Mouse (Mus musculus) heart, adult 18-20 months (tissue): ENCODE data around the gene Rag2. TPM values are rescaled to one million over a fixed set of nuclear protein-coding genes. Genes with fewer than 3 reads are reported as not detected.

Source experiments
- DNase-seq, 2 experiments: peaks; one replicate each; pipeline ENCODE4 v3.0.0; 2021 to 2022; ENCODE audit warnings: mixed read lengths in 1 of 2
- total RNA-seq, 2 experiments: library from RNA; stranded (reverse); gene quantifications; 2 replicates each; pipeline ENCODE4 v1.2.3; 2021

Gene Rag2
- total RNA-seq, 2 experiments from 2014 or later: not detected

DNA sequence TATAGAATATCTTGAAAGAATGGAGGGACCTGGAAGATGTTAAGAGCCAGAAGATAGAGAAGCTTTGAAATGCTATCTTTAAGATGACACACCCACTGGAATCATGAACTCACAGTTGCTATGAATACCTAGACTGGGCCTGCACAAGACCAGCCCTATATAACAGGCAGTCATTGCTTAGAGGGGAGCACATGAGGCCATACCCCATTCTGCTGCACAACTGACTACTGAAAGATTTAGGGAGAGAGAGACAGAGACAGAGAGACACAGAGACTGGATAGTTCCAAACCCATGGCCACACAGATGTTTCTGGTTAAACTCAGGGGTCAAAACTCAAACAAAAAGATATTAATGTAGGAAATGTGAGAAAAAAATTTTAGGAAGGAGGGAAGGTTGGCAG lies 2.7 kb downstream of the Rag2 start:
- DNase-seq: no peak

DNA sequence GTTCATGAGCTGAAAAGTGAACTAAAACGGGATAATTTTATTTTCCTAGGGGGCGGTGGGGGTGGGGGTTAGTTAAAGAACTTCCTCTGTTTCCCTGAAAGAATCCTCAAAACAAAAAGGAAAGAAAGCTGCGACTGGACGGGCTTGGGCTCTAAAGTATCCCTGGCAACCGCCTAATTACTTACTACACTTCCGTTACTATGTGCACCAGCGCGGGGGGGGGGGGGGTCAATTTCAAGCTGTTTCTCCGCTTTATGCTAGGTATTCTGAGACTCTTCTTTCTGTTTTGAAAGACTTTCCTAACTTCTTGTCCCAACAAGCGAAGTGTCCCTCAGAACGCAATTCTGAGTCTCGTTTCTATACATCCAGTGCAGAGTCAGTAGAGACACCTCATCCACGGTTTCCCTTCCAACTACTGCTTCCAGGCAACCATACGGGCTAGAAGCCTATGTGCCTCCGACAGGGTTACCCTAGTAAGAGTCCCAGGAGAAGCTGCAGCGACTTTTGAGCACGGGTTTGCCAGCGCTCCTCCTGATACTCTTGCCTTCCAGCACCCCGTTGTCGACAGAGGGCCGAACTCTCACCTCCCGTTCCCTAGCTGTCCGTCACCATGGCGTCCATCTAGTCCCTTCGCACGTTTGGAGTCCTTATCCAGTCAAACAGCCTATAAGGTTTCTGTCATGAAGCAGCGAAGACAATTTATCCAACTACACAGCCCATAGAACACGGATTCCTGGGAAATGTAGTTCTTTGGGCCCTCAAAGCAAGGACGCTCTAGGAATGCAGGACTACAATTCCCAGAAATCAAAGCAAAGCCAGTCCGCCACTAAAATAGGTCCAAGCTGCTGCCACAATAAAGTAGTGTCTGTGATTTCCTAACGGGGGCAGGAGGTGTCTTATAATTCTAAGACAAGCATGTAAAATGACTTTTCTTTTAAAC lies 4.0 kb downstream of the Rag2 start:
- peak; percentile 93 to 95 for DNase-seq

DNA sequence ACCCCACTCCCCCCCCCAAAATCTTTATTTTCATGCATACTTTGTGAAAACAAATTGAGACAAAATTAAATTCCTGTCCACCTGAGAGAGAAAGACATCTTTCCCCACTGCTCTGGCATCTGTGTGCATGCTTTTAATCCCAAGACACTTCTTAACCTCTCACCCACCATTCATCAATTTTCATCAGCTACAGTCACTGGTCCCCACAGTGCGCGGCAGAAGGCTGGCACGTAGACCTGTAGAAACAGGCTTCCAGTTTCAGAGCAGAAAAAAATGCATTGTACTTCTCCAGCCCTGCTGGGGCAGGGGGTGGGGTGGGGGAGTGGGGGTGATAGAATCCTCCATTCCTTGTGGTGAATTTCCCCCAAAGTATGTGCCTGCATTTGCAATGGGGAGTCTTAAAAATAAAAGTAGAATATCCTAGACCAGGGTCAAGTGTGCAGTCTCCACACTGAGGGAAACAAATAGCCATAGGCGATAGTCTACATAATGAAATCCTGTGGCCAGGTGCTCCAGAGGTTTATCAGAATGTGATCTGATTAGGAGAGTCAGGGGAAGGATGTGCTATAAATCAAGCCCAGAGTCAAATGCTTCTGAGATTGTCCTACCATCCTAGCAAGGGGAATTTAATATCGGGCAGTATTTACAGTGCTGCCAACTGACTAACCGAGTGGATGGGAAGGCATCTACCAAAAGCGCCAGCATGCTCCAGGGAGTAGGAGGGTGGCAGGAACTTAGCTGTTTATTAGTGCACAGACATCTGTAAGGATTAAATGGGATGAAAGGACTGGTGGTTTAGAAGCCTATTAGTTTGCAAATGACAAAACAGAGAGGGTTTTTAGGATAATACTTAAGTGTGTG lies 14.7 kb downstream of the Rag2 start:
- no peak for DNase-seq

DNA sequence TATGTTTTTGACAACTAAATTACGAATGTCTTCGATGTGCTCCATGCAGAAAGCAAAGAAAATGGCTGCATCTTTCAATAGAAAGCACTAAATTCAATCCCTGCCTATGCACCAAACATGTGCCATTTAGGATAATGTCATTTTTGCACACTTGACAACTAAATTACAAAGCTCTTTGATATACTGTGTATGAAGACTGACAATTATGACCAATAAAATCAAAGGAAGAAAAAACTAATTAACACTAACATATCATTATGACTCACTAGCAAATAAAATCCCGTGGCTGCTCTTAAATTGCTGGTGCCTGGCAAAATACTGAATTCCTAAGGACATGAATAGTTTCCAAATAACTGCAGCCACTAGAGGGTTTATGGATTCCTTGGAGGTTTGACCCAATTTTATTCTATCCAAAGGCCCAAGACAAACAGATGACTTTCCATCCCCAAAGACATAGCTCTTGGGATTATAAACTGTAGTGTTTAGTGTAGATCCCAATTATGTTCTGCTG lies 15.4 kb downstream of the Rag2 start:
- DNase-seq: no peak

DNA sequence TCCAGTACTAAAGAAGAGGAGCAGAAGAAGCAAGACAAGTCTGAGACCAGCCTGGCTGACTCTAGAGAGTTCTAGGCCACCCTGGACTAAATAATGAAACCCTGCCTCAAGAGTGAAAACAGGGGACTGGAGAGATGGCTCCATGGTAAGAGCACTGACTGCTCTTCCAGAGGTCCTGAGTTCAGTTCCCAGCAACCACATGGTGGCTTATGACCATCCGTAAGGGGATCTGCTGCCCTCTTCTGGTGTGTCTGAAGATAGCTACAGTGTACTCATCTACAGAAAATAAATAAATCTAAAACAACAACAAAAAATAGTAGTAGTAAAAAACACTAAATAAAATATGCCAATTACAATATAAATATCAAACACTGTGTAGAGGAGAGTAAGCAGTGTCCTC lies 21.3 kb downstream of the Rag2 start:
- DNase-seq: no peak

DNA sequence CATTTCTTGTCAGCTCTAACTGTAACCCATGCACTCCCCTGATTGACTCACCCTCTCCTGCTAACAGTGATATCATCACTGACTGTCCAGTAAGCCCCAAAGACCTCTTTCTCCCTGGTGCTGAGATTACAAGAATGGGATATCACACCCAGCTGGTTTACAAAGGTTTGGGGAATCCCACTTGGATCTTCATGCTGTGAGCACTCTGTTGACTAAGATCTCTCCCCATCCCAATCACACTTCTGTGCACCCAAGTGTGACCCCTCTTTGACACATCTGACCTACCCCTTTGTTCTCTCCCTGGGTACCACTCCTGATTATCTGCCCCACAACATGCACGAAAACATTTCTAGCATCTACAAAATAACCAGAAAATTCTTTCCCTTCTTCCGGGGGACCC lies 23.8 kb downstream of the Rag2 start:
- DNase-seq: no peak

DNA sequence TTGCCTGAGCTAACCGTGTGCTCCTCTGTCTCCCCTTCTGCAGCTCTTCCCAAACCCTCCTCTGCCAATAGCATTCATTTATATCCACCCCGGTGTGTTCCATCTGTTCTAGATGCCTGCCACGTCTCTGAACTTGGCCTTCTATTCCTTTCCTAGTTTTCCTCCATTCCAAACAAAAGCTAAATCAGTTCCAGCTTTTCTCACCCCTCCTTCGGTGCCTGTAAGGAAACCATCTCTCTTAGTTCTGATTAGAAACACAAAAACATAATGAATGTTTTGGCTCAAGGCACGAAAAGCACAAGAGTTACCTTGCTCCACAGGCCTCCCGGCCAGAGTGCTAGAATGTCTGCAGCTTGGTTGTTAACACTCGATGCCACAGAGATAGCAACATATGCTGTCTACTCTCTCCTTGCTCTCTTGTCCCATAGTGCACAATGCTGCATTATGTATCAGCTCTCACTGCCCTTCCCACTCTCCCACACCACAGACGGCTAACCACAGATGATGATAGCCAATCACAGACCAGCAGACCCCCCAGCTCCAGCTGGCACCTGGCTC lies 24.7 kb downstream of the Rag2 start, which contains the start of the genes Rag1 and B230118H07Rik:
TSS of gene Rag1 (minus strand) at position 388 of the 558 bp plus-strand sequence.
TSS of gene B230118H07Rik (minus strand) at position 419 of the 558 bp plus-strand sequence.
- no peak for DNase-seq

DNA sequence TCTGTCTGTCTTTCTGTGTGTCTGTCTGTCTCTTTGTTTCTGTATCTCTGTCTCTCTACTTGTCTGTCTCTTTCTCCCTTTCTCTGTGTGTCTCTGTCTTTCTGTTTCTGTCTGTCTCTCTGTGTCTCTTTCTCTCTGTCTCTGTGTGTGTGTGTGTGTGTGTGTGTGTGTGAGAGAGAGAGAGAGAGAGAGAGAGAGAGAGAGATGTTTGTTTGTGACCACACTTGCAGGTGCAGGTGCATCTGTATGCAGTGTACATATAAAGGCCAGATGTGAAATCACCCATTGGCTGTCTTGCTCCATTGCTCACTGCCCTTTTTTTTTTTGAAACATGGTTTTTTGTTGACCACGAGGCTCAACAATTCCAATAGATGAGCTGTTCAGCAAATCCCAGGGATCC lies 25.9 kb downstream of the Rag2 start:
- no peak for DNase-seq

DNA sequence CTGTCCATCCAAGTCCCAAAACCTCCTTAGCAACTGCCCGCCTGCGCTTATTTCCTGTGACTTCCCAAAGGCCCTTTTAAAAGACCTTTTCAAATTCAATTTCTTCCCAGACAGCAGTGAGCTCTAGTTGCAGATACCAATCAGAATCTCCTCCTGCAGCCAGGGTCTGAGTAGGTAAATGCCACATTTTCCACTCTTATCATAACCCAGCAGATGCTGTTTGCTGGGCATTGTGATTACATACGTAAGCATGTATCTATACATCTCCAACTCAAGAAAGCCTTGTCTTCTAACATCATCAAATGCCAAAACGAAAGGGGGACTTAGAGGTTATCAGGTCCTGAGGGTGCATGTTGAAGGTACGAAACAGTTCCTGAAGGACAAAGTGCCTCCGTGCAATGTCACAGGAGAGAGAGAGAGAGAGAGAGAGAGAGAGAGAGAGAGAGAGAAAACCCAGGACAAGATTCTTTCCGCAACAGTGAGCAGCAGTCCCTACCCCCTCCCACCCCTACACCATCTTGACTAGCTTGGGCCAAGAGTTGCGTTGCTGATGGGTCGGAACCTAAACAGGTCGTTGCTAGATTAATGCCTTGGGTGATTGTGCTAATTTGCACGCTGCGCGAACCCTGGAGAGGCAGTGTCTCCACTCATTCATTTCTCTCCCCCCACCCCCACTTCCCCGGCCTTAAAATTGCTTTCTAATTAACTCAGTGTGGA lies 27.8 kb downstream of the Rag2 start:
- peak in 1 of 2 experiments; percentile 7 for DNase-seq

DNA sequence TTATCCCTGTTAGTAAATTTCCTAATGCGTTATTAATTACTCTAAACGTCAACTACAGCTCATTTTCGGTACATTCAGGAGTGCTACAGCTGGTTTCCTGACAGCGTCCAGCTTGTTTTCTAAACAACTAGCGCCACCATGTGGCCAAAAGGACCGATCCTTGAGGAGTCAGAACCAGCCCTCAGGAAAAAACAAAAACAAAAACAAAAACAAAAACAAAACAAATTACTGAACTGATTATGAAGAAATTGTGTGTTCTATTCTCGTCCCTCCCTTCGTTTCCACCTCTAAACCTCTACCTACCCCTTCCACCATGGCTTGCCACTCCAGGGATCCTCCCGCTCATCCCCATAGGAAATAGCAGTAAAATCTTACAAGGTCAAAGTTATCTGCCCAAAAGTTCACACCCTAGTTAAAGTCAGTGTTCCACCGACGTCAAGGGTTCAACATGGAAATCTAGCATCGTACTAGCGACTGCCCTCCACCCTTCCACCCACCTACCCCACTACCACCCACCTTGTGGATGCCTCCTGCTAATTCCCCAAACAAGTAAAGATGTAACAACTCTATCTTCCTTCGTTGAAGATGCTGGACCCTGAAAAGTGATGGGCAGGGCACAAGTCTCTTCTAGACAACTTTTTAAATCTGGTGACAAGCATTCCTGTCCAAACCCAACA lies 28.5 kb downstream of the Rag2 start:
- DNase-seq: peak; percentile 53 to 90

DNA sequence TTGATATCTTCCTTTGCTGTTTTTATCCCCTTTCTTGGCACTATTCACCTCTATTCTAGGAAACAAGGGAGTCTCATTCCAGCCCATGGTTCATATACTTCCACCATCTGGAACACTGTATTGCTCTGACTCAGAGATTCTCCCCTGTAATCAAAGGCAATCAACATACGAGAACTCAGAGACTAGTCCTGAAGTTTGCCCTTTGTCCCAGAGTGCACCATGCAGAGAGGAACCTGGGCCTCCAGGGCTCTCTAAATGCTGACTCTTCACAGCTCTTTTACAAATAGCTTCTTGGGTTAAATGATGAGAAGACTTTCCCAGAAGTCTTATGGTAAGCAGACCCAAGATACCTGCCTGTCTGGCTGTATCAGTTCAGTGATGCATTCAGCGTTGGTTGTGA lies 36.0 kb downstream of the Rag2 start:
- DNase-seq: no peak

DNA sequence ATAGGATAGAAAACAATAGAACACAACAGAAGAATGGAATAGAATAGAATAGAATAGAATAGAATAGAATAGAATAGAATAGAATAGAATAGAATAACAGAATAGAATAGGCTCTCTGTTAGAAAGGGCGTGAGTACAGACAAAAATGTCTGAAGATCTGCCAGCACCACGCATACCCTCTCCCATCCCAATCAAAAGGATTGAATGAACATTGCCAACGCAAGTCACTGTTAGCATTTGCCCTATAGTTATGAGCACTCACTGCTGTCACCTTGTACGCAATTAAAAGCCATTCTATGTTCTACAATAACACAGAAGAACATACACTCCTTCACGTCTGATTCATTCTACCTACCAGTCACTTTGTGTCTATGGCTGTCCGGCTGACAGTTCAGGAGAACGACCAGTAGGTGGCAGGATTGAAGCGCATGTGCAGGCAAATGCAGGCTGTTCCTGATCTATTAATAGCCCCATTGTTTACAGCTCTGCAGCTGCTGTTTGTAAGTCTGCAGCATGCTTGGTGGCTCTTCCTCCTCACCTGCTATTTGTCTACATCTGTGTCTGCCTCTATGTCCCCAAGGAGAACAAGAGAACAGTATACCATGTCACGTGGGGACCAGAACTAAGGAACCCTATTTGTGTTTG lies 40.7 kb downstream of the Rag2 start:
- peak; percentile 76 to 84 for DNase-seq

DNA sequence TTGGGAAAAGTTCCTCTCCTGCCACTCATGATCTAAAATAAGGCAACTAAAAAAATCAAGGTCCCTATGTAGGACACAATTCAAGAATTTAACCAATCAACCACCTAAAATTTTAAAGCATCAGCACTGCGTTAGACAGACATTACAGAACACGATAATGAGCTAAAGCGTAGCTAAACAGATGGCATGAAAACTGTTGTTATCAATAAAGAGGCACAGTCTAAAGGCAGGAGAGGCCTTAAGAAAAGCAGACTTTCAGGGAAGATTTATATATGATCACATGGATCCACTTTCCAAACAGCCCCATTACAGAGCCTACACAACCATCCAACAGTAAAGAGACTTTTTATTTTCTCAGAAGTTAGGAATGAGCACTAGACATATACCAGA lies 41.2 kb downstream of the Rag2 start:
- DNase-seq: no peak

DNA sequence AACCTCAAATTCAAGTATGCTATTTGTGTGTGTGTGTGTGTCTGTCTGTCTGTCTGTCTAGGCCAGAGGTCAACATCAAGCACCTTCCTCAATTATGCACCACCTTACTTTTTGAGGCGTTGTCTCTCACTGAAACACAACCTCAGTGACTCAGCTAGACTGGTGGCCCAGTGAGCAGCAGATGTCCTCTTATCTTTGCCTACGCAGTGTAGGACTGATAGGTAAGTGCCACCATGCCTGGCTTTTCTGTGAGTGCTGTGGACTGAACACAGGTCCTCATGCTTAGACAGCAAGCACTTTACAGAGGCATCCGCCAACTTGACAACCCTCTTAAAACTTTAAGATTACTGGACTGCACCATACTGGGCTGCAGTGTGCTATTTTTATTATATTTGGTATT lies 44.2 kb downstream of the Rag2 start:
- DNase-seq: no peak

DNA sequence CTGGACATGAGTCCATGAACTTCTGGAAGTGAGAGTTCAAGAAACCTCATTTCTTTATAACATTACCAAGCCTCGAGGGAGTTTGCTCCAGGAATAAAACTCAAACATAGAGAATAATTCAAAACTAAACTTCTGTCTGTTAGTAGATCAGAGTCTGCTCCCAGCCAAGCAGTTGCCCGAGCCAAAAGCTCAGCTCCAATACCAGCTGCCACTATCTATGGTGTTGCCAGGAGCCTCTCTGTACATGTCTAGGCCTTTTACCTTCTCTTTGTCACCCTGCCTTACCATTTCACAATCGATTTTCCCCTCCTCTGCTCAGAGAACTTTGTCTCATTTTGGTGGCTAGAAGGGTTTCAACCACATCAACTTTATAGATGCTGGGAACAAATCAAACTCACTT lies 49.0 kb downstream of the Rag2 start:
- DNase-seq: no peak

DNA sequence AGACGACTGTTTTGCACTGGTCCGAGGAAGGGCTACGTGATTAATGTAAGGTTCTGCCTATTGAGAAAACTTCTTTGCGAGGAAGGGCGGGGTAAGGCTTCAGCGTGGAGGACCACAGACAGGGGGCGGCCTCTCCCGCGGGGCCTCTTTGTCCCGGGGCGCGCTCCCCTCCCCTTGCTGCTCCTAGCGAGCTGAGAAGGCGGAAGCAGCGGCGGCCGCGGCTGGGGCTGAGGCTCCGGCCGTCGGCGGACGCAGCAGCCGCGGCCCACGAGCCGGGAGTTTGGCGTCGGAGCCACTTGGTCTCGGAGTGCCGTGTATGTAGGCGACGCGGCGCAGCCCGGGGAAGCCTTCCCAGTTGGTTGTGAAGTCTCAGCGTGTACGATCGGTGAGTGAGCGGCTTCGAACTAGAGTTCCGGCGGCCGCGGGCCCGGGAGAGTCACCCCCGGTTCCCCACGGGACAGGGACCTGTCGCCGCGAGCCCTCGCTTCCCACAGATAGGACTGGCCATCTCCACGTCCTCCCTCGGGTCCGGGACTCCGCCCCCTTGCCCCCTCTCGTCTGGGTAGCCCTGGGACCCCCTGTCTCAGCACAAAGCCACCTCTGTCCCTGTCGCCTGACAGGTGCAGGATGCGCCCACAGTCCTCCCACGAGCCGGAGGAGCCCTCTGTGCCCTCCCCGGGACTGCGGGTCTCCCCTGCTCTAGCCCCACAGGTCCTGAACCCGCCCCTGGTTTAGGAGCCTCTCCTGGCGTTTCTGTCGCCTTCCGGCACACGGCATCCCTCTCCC lies 53.9 kb downstream of the Rag2 start, which contains the start of gene Traf6:
TSS of gene Traf6 (plus strand) at position 194 of the 786 bp plus-strand sequence.
- DNase-seq: peak; percentile 91 to 93

DNA sequence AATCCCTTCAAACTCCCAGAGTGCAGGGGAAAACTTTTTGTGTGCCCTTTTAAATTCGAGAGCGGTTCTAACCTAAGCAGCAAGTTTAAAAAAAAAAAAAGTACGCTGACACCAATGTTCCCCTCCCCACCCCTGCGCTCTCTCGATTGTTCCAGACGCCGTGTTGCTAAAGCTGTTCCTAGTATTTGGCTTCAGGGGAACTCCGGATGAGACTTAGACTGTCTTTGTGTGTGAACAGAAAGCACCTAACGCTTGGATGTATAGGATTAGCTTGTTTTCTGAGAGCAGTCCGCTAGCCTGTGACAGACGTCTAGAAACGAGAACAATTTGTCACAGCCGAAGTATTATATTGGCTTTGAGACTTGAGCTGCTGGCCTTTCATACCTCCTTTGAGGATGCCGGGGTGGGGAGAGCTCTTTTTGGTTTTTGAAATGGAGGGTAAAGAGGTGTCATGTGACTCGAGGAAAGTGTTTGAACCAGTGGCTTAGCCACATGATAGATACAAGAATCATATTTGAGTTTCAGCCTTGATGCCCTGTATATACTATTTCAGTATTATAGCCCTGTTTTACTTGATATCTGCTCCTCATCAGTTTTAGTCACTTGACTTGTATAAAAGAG lies 54.8 kb downstream of the Rag2 start:
- peak in 1 of 2 experiments; percentile 34 for DNase-seq
